Mouse (Mus musculus) heart, embryonic 11.5 days (tissue): ENCODE measurements around the gene Cradd. TPM values are rescaled to one million over a fixed set of nuclear protein-coding genes. Genes with fewer than 3 reads are reported as not detected.
A peak's percentile ranks its signal among the peaks of the same experiment; 100 is the strongest.

Source experiments
- ATAC-seq: fragments of 200-750 bp; cut with Nextera tagmentation; replicated peaks from 2 replicates; pipeline ENCODE4 v1.8.0; 2017; ENCODE audit warnings: moderate library complexity; ENCODE audit not compliant: insufficient number of reproducible peaks, low FRiP score, low TSS enrichment
- H3K27ac ChIP-seq: fragments of 300-500 bp; sonication (generic); 2 replicates; pipeline ENCODE4 v1.5.1; 2014; ENCODE audit warnings: mild to moderate bottlenecking, low read depth, low read length
- H3K27me3 ChIP-seq: fragments of 300-500 bp; sonication (generic); 2 replicates; pipeline ENCODE4 v1.6.1; 2014; ENCODE audit warnings: mild to moderate bottlenecking, low read length, mixed read lengths; ENCODE audit not compliant: control insufficient read depth, insufficient read depth
- H3K36me3 ChIP-seq: fragments of 300-500 bp; sonication (generic); 2 replicates; pipeline ENCODE4 v1.6.1; 2014; ENCODE audit warnings: mild to moderate bottlenecking, low read length, moderate library complexity, mixed read lengths; ENCODE audit not compliant: control insufficient read depth, insufficient read depth
- H3K4me1 ChIP-seq: fragments of 300-500 bp; sonication (generic); 2 replicates; pipeline ENCODE4 v1.6.1; 2014; ENCODE audit warnings: low read length; ENCODE audit not compliant: control insufficient read depth, insufficient read depth
- H3K4me2 ChIP-seq: fragments of 300-500 bp; sonication (generic); 2 replicates; pipeline ENCODE4 v1.6.1; 2014; ENCODE audit warnings: mild to moderate bottlenecking, moderate library complexity
- H3K4me3 ChIP-seq: fragments of 300-500 bp; sonication (generic); 2 replicates; pipeline ENCODE4 v1.5.1; 2014; ENCODE audit warnings: low read depth, low read length
- H3K9ac ChIP-seq: fragments of 300-500 bp; sonication (generic); 2 replicates; pipeline ENCODE4 v1.6.1; 2014; ENCODE audit warnings: mild to moderate bottlenecking, low read depth, low read length, moderate library complexity
- H3K9me3 ChIP-seq: fragments of 300-500 bp; sonication (generic); replicated peaks from 2 replicates; pipeline ENCODE4 v1.6.1; 2016; ENCODE audit warnings: low read length; ENCODE audit not compliant: control insufficient read depth
- WGBS: fragments of 180-500 bp; shearing (Covaris S2); extraction: QIAGEN DNeasy Blood & Tissue Kit; methylation state at CpG from one replicate; pipeline ENCODE4 v1.1.7; 2014; ENCODE audit not compliant: insufficient replicate concordance; 5-methylcytosine and 5-hydroxymethylcytosine counted together
- polyA plus RNA-seq: library from polyadenylated mRNA; unstranded; fragments of >200 nt; fragmentation: Nextera tagmentation; extraction: Ambion mirVana; gene quantifications from 2 replicates; pipeline ENCODE4 v1.2.1, GENCODE M21; 2014

Cradd gene
- polyA plus RNA-seq, 1 experiment from 2014 or later = 10.6 TPM

GRCm38 (mm10) chr10:95239196-95240069, 84.5 kb downstream of the Cradd start:
- no peak overlapping the region for H3K4me3 ChIP-seq
- no peak overlapping the region for H3K27ac ChIP-seq
- H3K4me1 ChIP-seq = peaks cover 14% of the 10 kb centered on the region
- no peaks in the 10 kb centered on the region for H3K27me3 ChIP-seq
- 56% methylated on average over 13 of the region's 13 CpGs for WGBS
- no peak overlapping the region for H3K4me2 ChIP-seq
- no peak for ATAC-seq
- no peaks in the 10 kb centered on the region for H3K9me3 ChIP-seq
- H3K36me3 ChIP-seq = no peaks in the 10 kb centered on the region
- no peak overlapping the region for H3K9ac ChIP-seq

DNA sequence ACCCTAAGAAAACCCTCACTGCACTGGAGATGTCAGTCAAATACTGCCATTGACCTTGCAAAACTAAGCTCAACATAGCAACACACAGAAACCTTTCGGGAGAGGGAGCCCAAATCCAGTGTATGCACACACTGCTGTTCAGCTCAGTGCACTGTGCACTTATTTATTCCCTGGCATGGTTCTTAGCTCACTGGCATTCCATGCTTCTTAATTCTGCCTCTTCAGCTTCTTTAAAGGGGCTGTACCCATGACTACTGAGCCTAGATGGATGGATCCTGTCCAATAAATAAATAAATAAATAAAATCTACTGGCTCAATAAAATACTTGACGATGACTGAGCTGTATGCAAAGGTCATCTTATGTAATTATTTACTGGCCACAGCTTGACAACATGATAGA, 85.3 kb downstream of the Cradd start:
- Histone ChIP-seq H3K36me3 (no peaks in the 10 kb centered on the region), H3K27me3 (no peaks in the 10 kb centered on the region), H3K27ac (no peak overlapping the region), H3K4me1 (peaks cover 15% of the 10 kb centered on the region), H3K9ac (no peak overlapping the region), H3K4me2 (no peak overlapping the region), H3K4me3 (no peak overlapping the region), H3K9me3 (no peaks in the 10 kb centered on the region)
- no peak for ATAC-seq
- WGBS = 72% methylated on average over 2 of the region's 2 CpGs

GRCm38 (mm10) chr10:95236226-95236625, 87.7 kb downstream of the Cradd start:
- Histone ChIP-seq H3K4me2 (no peak overlapping the region), H3K36me3 (no peaks in the 10 kb centered on the region), H3K27ac (no peak overlapping the region), H3K27me3 (no peaks in the 10 kb centered on the region), H3K4me3 (no peak overlapping the region), H3K9me3 (no peaks in the 10 kb centered on the region), H3K9ac (no peak overlapping the region), H3K4me1 (peaks cover 24% of the 10 kb centered on the region)
- WGBS = 46% methylated on average over 8 of the region's 8 CpGs
- no peak for ATAC-seq

GRCm38 (mm10) chr10:95234661-95235060, 89.3 kb downstream of the Cradd start:
- no peak for ATAC-seq
- no peak overlapping the region for H3K4me3 ChIP-seq

GRCm38 (mm10) chr10:95233044-95233443, 90.9 kb downstream of the Cradd start:
- no peak for ATAC-seq
- Histone ChIP-seq H3K4me2 (no peak overlapping the region), H3K9me3 (no peaks in the 10 kb centered on the region), H3K4me3 (no peak overlapping the region), H3K4me1 (peaks cover 24% of the 10 kb centered on the region), H3K9ac (no peak overlapping the region), H3K27me3 (no peaks in the 10 kb centered on the region), H3K27ac (no peak overlapping the region), H3K36me3 (no peaks in the 10 kb centered on the region)
- 60% methylated on average over 10 of the region's 10 CpGs for WGBS

More at GRCm38 (mm10) chr10:95234661-95235060, 89.3 kb downstream of the Cradd start:
- no peak overlapping the region for H3K27ac ChIP-seq
- H3K4me1 ChIP-seq = peaks cover 24% of the 10 kb centered on the region
- no peaks in the 10 kb centered on the region for H3K36me3 ChIP-seq
- H3K27me3 ChIP-seq = no peaks in the 10 kb centered on the region
- no peak overlapping the region for H3K4me2 ChIP-seq
- no peaks in the 10 kb centered on the region for H3K9me3 ChIP-seq
- H3K9ac ChIP-seq = no peak overlapping the region
- WGBS = 77% methylated on average over 3 of the region's 3 CpGs

DNA sequence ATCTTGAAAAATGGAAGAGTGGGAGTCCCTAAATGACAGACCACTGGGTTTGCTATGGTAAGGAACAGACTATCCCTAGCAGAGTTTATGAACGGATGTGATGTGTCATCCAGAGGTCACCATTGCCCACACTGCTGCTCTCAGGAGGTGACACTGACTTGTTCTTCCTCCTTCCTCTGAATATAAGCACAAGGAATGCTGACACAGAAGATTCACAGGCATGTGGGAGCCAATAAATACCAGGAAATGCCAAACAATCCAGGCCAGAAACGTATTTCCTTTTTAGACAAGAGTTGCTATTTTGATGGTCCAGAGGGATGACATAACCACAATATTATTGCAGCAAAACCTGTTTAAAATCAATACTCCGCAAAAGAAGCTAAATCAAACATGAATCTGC, 91.4 kb downstream of the Cradd start:
- H3K4me2 ChIP-seq = no peak overlapping the region
- no peaks in the 10 kb centered on the region for H3K27me3 ChIP-seq
- no peak overlapping the region for H3K9ac ChIP-seq
- no peaks in the 10 kb centered on the region for H3K36me3 ChIP-seq
- H3K4me3 ChIP-seq = no peak overlapping the region
- H3K4me1 ChIP-seq = peaks cover 25% of the 10 kb centered on the region
- no peaks in the 10 kb centered on the region for H3K9me3 ChIP-seq
- 46% methylated on average over 3 of the region's 3 CpGs for WGBS
- no peak for ATAC-seq
- H3K27ac ChIP-seq = 0 out of 2 replicates have a peak overlapping the region, but pooled peaks have one; percentile 6

- Histone ChIP-seq H3K27me3 (no peaks in the 10 kb centered on the region), H3K9me3 (no peaks in the 10 kb centered on the region), H3K27ac (no peak overlapping the region), H3K4me2 (no peak overlapping the region), H3K4me1 (peaks cover 13% of the 10 kb centered on the region), H3K4me3 (no peak overlapping the region), H3K9ac (no peak overlapping the region), H3K36me3 (no peaks in the 10 kb centered on the region)
- no peak for ATAC-seq
- 72% methylated on average over 6 of the region's 6 CpGs for WGBS
Measured at GRCm38 (mm10) chr10:95228192-95228591, 95.7 kb downstream of the Cradd start.

DNA sequence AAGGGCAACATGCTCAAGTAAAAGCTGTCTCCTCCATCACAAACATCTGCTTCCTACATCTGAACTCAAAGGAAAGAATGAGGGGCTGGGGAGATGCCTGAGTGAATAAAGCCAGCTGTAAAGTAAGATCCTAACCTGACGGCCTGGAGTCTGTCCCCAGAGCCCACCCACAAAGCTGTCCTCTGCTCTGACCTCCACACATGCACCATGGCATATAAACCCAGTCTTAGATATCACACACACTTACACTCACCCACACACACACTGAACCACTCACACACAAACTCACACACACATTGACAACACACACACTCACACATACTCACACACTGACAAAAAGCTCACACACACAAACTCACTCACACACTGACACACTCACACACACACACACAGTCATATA, 96.3 kb downstream of the Cradd start:
- no peak overlapping the region for H3K4me2 ChIP-seq
- WGBS = 16% methylated on average over 1 of the region's 1 CpGs
- no peak overlapping the region for H3K4me3 ChIP-seq
- ATAC-seq = no peak
- H3K9me3 ChIP-seq = no peaks in the 10 kb centered on the region
- H3K27me3 ChIP-seq = no peaks in the 10 kb centered on the region
- 0 out of 2 replicates have a peak overlapping the region, but pooled peaks have one; percentile 10 for H3K9ac ChIP-seq
- peaks cover 11% of the 10 kb centered on the region for H3K4me1 ChIP-seq
- no peak overlapping the region for H3K27ac ChIP-seq
- H3K36me3 ChIP-seq = no peaks in the 10 kb centered on the region

GRCm38 (mm10) chr10:95226772-95227171, 97.2 kb downstream of the Cradd start:
- Histone ChIP-seq H3K27me3 (no peaks in the 10 kb centered on the region), H3K27ac (no peak overlapping the region), H3K9me3 (no peaks in the 10 kb centered on the region), H3K4me3 (no peak overlapping the region), H3K9ac (no peak overlapping the region), H3K36me3 (no peaks in the 10 kb centered on the region), H3K4me1 (peaks cover 12% of the 10 kb centered on the region), H3K4me2 (no peak overlapping the region)
- no peak for ATAC-seq
- 60% methylated on average over 4 of the region's 4 CpGs for WGBS
